Mouse (Mus musculus) central nervous system, embryonic 14 days (tissue): ENCODE measurements around the gene Catip. TPM values are rescaled to one million over a fixed set of nuclear protein-coding genes. Genes with fewer than 3 reads are reported as not detected.

ENCODE experiments used
- polyA plus RNA-seq: library from polyadenylated mRNA; depleted of rRNA; stranded (reverse); fragments of >200 nt; gene quantifications from 2 replicates; pipeline ENCODE4 v1.2.3, GENCODE M21; 2012; rRNA removed

Catip gene
- polyA plus RNA-seq: 2.4 and 2.7 TPM in 2 replicates

GRCm38 (mm10) chr1:74361812-74362211 lies at the start of gene Catip:
TSS of gene Catip (plus strand) at chr1:74362108.

GRCm38 (mm10) chr1:74374980-74375379 lies 13.1 kb downstream of the Catip start, which contains the start of gene Slc11a1:
TSS of gene Slc11a1 (plus strand) at chr1:74375195.

GRCm38 (mm10) chr1:74390924-74391748 lies 29.2 kb downstream of the Catip start, which contains the start of gene Ctdsp1:
TSS of gene Ctdsp1 (plus strand) at chr1:74391509.

GRCm38 (mm10) chr1:74408589-74409504 lies 46.9 kb downstream of the Catip start, which contains the start of gene Vil1:
TSS of gene Vil1 (plus strand) at chr1:74409376.

Other genes starting within 250 kb of the Catip start
- gene Tns1, start 237.7 kb upstream of the Catip start, polyA plus RNA-seq: 8.3 and 13.0 TPM in 2 replicates
- gene Rufy4, start 236.6 kb upstream of the Catip start, polyA plus RNA-seq: 0.65 and 0.75 TPM in 2 replicates
- gene Cxcr2, start 208.1 kb upstream of the Catip start, polyA plus RNA-seq: 0.09 and 0.10 TPM in 2 replicates
- gene Cxcr1, start 167.5 kb upstream of the Catip start, polyA plus RNA-seq: not detected in 2 replicates
- gene Arpc2, start 126.0 kb upstream of the Catip start, polyA plus RNA-seq: 200 and 212 TPM in 2 replicates
- 0.05 and 0.06 TPM in 2 replicates for gene Gpbar1, start 83.6 kb upstream of the Catip start, polyA plus RNA-seq
- gene Aamp, start 77.4 kb upstream of the Catip start, polyA plus RNA-seq: 170 and 189 TPM in 2 replicates
- gene Pnkd, start 77.2 kb upstream of the Catip start, polyA plus RNA-seq: 64.7 and 71.0 TPM in 2 replicates
- gene Tmbim1, start 56.5 kb upstream of the Catip start, polyA plus RNA-seq: 5.7 and 12.6 TPM in 2 replicates
- 4.1 and 4.3 TPM in 2 replicates for gene Slc11a1, start 13.1 kb downstream of the Catip start, polyA plus RNA-seq
- gene Ctdsp1, start 29.4 kb downstream of the Catip start, polyA plus RNA-seq: 40.5 and 53.6 TPM in 2 replicates
- 0.05 and 0.06 TPM in 2 replicates for gene Vil1, start 47.3 kb downstream of the Catip start, polyA plus RNA-seq
- gene Cnot9, start 143.9 kb downstream of the Catip start, polyA plus RNA-seq: 50.3 and 54.8 TPM in 2 replicates
- 2.6 and 3.4 TPM in 2 replicates for gene Plcd4, start 180.8 kb downstream of the Catip start, polyA plus RNA-seq
- 11.9 and 12.6 TPM in 2 replicates for gene Usp37, start 182.2 kb downstream of the Catip start, polyA plus RNA-seq
- 21.8 and 22.3 TPM in 2 replicates for gene Zfp142, start 226.1 kb downstream of the Catip start, polyA plus RNA-seq
- gene Bcs1l, start 226.2 kb downstream of the Catip start, polyA plus RNA-seq: 27.5 and 28.9 TPM in 2 replicates
- gene Rnf25, start 239.3 kb downstream of the Catip start, polyA plus RNA-seq: 148 and 159 TPM in 2 replicates
- gene Stk36, start 239.3 kb downstream of the Catip start, polyA plus RNA-seq: 23.1 TPM in 2 replicates